Mouse (Mus musculus) erythroblast, embryonic 14.5 days (primary cell): Measurements from ENCODE around the gene Glyctk.

Source experiments
- GATA1 ChIP-seq: IDR thresholded peaks from 2 replicates; pipeline ENCODE4 v1.6.1; 2012; ENCODE audit warnings: low read length, inconsistent platforms, mixed read lengths
- TAL1 ChIP-seq: IDR thresholded peaks from 3 replicates; pipeline ENCODE4 v1.6.1; 2012; ENCODE audit warnings: low read length, inconsistent platforms, mixed read lengths

DNA sequence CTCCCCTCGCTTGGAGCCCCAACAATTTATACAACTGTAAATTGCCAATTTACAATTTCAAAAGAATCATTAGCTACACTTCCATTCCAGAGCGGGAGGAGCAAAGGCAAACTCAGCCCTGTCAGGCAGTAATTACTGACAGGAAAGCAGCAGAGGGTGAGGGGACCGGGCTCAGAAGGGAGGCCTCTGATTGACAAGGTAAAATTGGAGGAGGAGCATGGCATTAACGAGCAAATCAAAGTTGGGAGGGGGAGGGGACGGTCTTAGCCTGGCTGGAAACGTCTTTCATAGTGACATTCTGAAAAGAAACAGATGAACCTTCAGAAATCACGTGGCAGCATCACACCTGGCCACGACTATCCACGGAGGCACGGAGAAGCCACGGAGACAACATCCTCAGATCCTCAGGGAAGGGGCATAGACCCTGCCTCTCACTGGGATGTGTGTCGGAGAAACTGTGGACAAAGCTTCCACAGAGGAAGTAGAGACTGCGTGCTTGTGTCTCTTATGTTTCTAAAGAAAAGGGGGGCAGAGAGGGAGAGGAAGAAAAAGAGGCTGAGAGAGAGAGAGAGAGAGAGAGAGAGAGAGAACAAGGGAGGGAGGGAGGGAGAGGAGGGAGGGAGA is 42.0 kb downstream of the Glyctk start:
- TF ChIP-seq GATA1 (no peak), TAL1 (no peak)
